Mouse (Mus musculus) forebrain, embryonic 10.5 days (tissue): ENCODE results near the gene Ubxn4. TPM values are rescaled to one million over a fixed set of nuclear protein-coding genes. Genes with fewer than 3 reads are reported as not detected.
"Not testable (repeated sequence)": the region's sequence is repeated elsewhere in the genome, so short reads cannot be mapped to it uniquely, and the experiment has no call there.

ENCODE experiments used
- DNase-seq: peaks from one replicate; pipeline ENCODE4 v3.0.0-alpha.2; 2017; ENCODE audit warnings: low spot score; ENCODE audit errors: extremely low spot score
- H3K27ac ChIP-seq: fragments of 300-500 bp; sonication (generic); 2 replicates; pipeline ENCODE4 v1.5.1; 2016; ENCODE audit warnings: mild to moderate bottlenecking
- H3K27me3 ChIP-seq: fragments of 300-500 bp; sonication (generic); 2 replicates; pipeline ENCODE4 v1.6.1; 2016; ENCODE audit warnings: mild to moderate bottlenecking; ENCODE audit not compliant: poor library complexity, severe bottlenecking
- H3K36me3 ChIP-seq: fragments of 300-500 bp; sonication (generic); replicated peaks from 2 replicates; pipeline ENCODE4 v1.6.1; 2016; ENCODE audit warnings: mild to moderate bottlenecking, moderate library complexity
- H3K4me1 ChIP-seq: fragments of 300-500 bp; sonication (generic); 2 replicates; pipeline ENCODE4 v1.6.1; 2016
- H3K4me3 ChIP-seq: fragments of 300-500 bp; sonication (generic); 2 replicates; pipeline ENCODE4 v1.5.1; 2016; ENCODE audit warnings: mild to moderate bottlenecking, moderate library complexity
- H3K9me3 ChIP-seq: fragments of 300-500 bp; sonication (generic); 2 replicates; pipeline ENCODE4 v1.6.1; 2016; ENCODE audit warnings: mild to moderate bottlenecking, moderate library complexity
- WGBS: fragments of 180-500 bp; shearing (Covaris S2); methylation state at CpG from one replicate; pipeline ENCODE4 v1.1.7; 2016; 5-methylcytosine and 5-hydroxymethylcytosine counted together
- polyA plus RNA-seq: library from polyadenylated mRNA; unstranded; fragments of >200 nt; fragmentation: Nextera tagmentation; extraction: Ambion mirVana; gene quantifications from 2 replicates; pipeline ENCODE4 v1.2.1, GENCODE M21; 2016

Gene Ubxn4
- polyA plus RNA-seq, 1 experiment from 2014 or later, result 54.9 TPM

GRCm38 (mm10) chr1:128281753-128282152, 38.0 kb downstream of the Ubxn4 start:
- DNase-seq, result no peak
- no peak overlapping the region for H3K27ac ChIP-seq
- H3K9me3 ChIP-seq, result no peaks in the 10 kb centered on the region
- H3K4me3 ChIP-seq, result no peak overlapping the region
- no peaks in the 10 kb centered on the region for H3K4me1 ChIP-seq
- WGBS, result 88% methylated on average over 3 of the region's 3 CpGs
- H3K27me3 ChIP-seq, result no peaks in the 10 kb centered on the region
- H3K36me3 ChIP-seq, result peaks cover 88% of the 10 kb centered on the region

- Histone ChIP-seq H3K4me1 (no peaks in the 10 kb centered on the region), H3K9me3 (no peaks in the 10 kb centered on the region), H3K4me3 (no peak overlapping the region), H3K27me3 (no peaks in the 10 kb centered on the region), H3K27ac (no peak overlapping the region), H3K36me3 (peaks cover 88% of the 10 kb centered on the region)
- WGBS, result 97% methylated on average over 3 of the region's 3 CpGs
- no peak for DNase-seq
Measured at GRCm38 (mm10) chr1:128282924-128283323, 39.2 kb downstream of the Ubxn4 start.

GRCm38 (mm10) chr1:128284157-128284690, 40.5 kb downstream of the Ubxn4 start:
- peaks cover 86% of the 10 kb centered on the region for H3K36me3 ChIP-seq
- DNase-seq, result no peak

GRCm38 (mm10) chr1:128285136-128285535, 41.4 kb downstream of the Ubxn4 start:
- H3K27me3 ChIP-seq, result no peaks in the 10 kb centered on the region
- WGBS, result 94% methylated on average over 9 of the region's 9 CpGs
- H3K9me3 ChIP-seq, result no peaks in the 10 kb centered on the region
- no peak for DNase-seq
- H3K4me1 ChIP-seq, result no peaks in the 10 kb centered on the region
- H3K4me3 ChIP-seq, result no peak overlapping the region
- no peak overlapping the region for H3K27ac ChIP-seq
- H3K36me3 ChIP-seq, result peaks cover 81% of the 10 kb centered on the region

More at GRCm38 (mm10) chr1:128284157-128284690, 40.5 kb downstream of the Ubxn4 start:
- 90% methylated on average over 8 of the region's 8 CpGs for WGBS
- H3K9me3 ChIP-seq, result no peaks in the 10 kb centered on the region
- H3K27me3 ChIP-seq, result no peaks in the 10 kb centered on the region
- no peak overlapping the region for H3K4me3 ChIP-seq
- no peak overlapping the region for H3K27ac ChIP-seq
- no peaks in the 10 kb centered on the region for H3K4me1 ChIP-seq

- Histone ChIP-seq H3K27ac (no peak overlapping the region), H3K9me3 (no peaks in the 10 kb centered on the region), H3K4me3 (no peak overlapping the region), H3K36me3 (peaks cover 48% of the 10 kb centered on the region), H3K4me1 (no peaks in the 10 kb centered on the region), H3K27me3 (no peaks in the 10 kb centered on the region)
- DNase-seq, result no peak
- 91% methylated on average over 5 of the region's 5 CpGs for WGBS
Measured at GRCm38 (mm10) chr1:128290295-128290694, 46.5 kb downstream of the Ubxn4 start.

GRCm38 (mm10) chr1:128293524-128293923, 49.8 kb downstream of the Ubxn4 start:
- H3K27me3 ChIP-seq, result no peaks in the 10 kb centered on the region
- WGBS, result 95% methylated on average over 12 of the region's 12 CpGs
- H3K27ac ChIP-seq, result no peak overlapping the region
- no peaks in the 10 kb centered on the region for H3K9me3 ChIP-seq
- H3K4me3 ChIP-seq, result no peak overlapping the region
- H3K4me1 ChIP-seq, result peaks cover 3% of the 10 kb centered on the region; the same call in 1 of the 2 replicates
- peaks cover 25% of the 10 kb centered on the region; the same call in 1 of the 2 replicates for H3K36me3 ChIP-seq
- DNase-seq, result no peak

GRCm38 (mm10) chr1:128295296-128295695, 51.5 kb downstream of the Ubxn4 start:
- WGBS, result 87% methylated on average over 8 of the region's 8 CpGs
- Histone ChIP-seq H3K27ac (no peak overlapping the region), H3K27me3 (no peaks in the 10 kb centered on the region), H3K9me3 (no peaks in the 10 kb centered on the region), H3K4me3 (no peak overlapping the region), H3K36me3 (peaks cover 23% of the 10 kb centered on the region), H3K4me1 (peaks cover 3% of the 10 kb centered on the region; the same call in 1 of the 2 replicates)
- DNase-seq, result no peak

- Histone ChIP-seq H3K27ac (no peak overlapping the region), H3K9me3 (no peaks in the 10 kb centered on the region), H3K27me3 (no peaks in the 10 kb centered on the region), H3K36me3 (peaks cover 29% of the 10 kb centered on the region), H3K4me1 (peaks cover 3% of the 10 kb centered on the region; the same call in 1 of the 2 replicates), H3K4me3 (no peak overlapping the region)
- no peak for DNase-seq
- 76% methylated on average over 5 of the region's 5 CpGs for WGBS
Measured at GRCm38 (mm10) chr1:128295717-128296528, 52.2 kb downstream of the Ubxn4 start.

GRCm38 (mm10) chr1:128303900-128304299, 60.1 kb downstream of the Ubxn4 start:
- Histone ChIP-seq H3K4me1 (no peaks in the 10 kb centered on the region), H3K27me3 (no peaks in the 10 kb centered on the region), H3K4me3 (no peak overlapping the region), H3K36me3 (peaks cover 55% of the 10 kb centered on the region), H3K27ac (no peak overlapping the region), H3K9me3 (no peaks in the 10 kb centered on the region)
- DNase-seq, result no peak
- WGBS, result 92% methylated on average over 16 of the region's 16 CpGs

- Histone ChIP-seq H3K27ac (no peak overlapping the region), H3K36me3 (peaks cover 29% of the 10 kb centered on the region), H3K27me3 (no peaks in the 10 kb centered on the region), H3K9me3 (no peaks in the 10 kb centered on the region), H3K4me1 (no peaks in the 10 kb centered on the region), H3K4me3 (no peak overlapping the region)
- WGBS, result 80% methylated on average over 3 of the region's 3 CpGs
- no peak for DNase-seq
Measured at GRCm38 (mm10) chr1:128309043-128309442, 65.3 kb downstream of the Ubxn4 start.

GRCm38 (mm10) chr1:128314665-128315064, 70.9 kb downstream of the Ubxn4 start:
- WGBS, result 86% methylated on average over 4 of the region's 4 CpGs
- Histone ChIP-seq H3K27ac (no peak overlapping the region), H3K4me3 (no peak overlapping the region), H3K9me3 (no peaks in the 10 kb centered on the region), H3K4me1 (no peaks in the 10 kb centered on the region), H3K36me3 (peaks cover 18% of the 10 kb centered on the region), H3K27me3 (no peaks in the 10 kb centered on the region)
- DNase-seq, result no peak

GRCm38 (mm10) chr1:128319266-128319665, 75.5 kb downstream of the Ubxn4 start:
- H3K4me3 ChIP-seq, H3K27ac ChIP-seq, H3K4me1 ChIP-seq, DNase-seq, H3K9me3 ChIP-seq, H3K27me3 ChIP-seq: not testable (repeated sequence)
- WGBS, result 92% methylated on average over 6 of the region's 6 CpGs
- H3K36me3 ChIP-seq, result peaks cover 24% of the 10 kb centered on the region

- 92% methylated on average over 8 of the region's 8 CpGs for WGBS
- H3K27ac ChIP-seq, result no peak overlapping the region
- no peak for DNase-seq
Measured at GRCm38 (mm10) chr1:128323026-128323643, 79.4 kb downstream of the Ubxn4 start.

More at GRCm38 (mm10) chr1:128323026-128323643, 79.4 kb downstream of the Ubxn4 start:
- Histone ChIP-seq H3K4me3 (no peak overlapping the region), H3K4me1 (no peaks in the 10 kb centered on the region), H3K36me3 (peaks cover 56% of the 10 kb centered on the region), H3K27me3 (no peaks in the 10 kb centered on the region), H3K9me3 (no peaks in the 10 kb centered on the region)
